Mouse (Mus musculus): Measurements from ENCODE around the gene Hif3a.
A peak's percentile ranks its signal among the peaks of the same experiment; 100 is the strongest.

Hif3a gene

DNA sequence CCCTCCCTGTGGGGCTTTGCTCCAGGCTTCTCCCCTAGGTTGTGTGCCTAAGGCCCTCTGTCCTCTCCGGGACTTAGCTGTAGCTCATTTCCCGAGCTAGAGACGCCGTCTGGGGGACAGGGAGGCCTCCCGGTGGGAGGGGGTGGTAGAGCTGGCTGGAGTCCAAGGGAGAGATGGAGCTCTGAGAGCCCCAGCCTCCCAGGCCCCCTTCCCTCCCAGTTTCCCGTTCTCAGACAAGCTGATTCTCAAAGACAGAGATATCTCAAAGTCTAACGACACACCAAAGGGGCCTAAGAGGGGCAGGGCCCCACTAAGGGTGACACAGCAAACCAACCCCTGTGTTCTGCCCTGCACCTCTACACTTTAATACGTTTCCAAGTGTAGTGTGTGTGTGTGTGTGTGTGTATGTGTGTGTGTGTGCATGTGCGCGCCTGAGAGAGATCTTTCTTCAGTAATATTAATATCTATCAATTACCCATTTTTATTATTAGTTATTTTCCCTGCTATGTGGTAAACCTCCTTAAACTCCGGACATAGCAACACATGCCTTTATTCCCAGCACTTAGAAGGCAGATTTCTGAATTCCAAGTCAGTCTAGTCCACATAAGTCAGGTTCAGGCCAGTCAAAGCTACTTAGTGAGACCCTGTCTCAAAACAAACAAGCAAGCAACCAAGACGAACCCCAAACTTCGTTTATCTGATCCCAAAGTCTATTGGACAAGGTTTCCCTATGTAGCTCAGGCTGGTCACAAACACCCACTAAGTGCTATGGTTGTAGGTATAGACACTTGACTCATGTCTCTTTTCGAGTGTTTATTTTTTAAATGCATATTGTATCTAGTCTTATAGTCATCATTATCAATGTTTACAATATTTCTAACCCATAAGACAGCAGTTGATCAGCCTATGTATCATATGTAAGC is 5.4 kb downstream of the Hif3a start:
- no peak for DNase-seq (ENCODE audit: low spot score)

DNA sequence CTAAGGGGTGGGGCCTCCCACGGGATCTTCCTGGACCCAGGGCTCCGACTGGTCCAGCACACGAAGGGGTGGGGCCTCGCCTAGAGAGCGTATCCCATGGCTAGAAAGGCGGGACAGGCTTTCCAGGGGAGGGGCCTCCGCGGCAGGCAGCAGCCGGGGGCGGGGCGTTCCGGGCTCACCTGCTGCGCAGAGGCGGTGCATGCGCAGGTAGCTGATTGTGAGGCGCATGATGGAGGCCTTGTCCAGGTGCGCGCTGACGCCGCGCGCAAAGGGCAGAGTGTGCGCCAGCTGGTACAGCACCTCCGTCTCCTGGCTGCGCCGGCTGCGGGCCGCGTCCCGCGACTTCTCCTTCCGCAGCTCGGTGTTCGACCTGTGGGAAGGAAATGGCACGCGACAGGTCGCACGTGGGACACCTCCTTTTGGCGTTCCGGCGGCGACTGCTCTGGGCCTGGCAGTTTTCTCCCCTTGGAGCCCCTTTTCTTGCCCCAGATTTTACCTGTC is 6.1 kb downstream of the Hif3a start:
- DNase-seq (ENCODE audit: low spot score): peak; percentile 89

DNA sequence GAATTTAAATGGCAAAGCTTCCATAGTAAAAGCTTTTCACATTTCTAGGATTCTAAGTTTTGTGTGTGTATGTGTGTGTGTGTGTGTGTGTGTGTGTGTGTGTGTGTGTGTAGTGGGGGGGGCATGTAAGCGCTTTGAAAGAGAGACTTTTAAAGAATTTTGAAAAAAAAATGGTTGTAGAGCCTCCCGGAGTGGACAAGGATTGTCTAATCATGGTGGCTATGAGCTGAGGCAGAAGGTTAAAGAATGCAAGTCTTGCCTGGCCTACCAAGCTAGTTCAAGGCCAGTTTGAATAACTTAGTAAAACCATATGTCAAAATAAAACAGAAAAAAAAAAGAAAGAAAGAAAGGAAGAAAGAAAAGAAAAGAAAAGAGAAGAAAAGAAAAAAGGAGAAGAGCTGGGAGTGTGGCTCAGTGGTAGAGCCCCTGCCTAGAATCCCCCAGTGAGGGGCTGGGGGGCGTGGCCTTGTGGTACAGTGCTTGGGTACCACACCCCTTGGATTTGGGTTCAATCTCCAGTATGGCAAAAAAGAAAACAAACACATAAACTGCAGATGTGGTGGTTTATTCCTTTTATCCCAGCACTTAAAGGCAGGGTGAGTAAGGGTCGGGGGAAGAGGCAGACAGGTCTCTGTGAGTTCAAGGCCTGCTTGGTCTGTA is 6.8 kb downstream of the Hif3a start:
- peak; percentile 71 for DNase-seq (ENCODE audit: low spot score)

DNA sequence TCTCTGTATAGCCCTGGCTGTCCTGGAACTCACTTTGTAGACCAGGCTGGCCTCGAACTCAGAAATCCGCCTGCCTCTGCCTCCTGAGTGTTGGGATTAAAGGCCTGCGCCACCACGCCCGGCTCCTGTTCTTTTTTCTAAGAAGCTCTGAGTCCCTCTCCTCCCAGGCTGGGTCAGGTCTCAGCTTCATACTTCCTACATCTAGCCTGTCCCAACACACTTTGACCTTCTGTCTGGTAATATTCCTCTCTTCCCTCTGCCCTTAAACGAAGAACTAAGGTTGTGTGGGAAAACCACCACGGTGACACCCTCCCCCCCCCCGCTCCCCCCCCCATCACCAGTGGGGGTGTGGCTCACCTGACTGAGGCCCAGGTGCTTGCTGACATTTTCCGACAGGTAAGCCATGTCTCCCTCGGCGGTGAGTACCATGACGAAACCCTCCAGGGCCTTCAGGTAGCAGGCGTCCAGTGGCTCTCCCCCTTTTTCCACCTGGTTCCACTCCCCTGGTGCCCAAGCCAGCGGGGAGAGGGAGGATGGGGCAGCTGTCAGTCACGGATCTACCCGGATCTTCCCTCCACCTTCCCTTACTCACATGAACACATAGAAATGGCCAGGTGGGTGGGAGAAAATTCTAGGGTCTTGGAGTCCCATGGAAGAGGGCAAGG is 7.8 kb downstream of the Hif3a start:
- DNase-seq (ENCODE audit: low spot score): no peak

DNA sequence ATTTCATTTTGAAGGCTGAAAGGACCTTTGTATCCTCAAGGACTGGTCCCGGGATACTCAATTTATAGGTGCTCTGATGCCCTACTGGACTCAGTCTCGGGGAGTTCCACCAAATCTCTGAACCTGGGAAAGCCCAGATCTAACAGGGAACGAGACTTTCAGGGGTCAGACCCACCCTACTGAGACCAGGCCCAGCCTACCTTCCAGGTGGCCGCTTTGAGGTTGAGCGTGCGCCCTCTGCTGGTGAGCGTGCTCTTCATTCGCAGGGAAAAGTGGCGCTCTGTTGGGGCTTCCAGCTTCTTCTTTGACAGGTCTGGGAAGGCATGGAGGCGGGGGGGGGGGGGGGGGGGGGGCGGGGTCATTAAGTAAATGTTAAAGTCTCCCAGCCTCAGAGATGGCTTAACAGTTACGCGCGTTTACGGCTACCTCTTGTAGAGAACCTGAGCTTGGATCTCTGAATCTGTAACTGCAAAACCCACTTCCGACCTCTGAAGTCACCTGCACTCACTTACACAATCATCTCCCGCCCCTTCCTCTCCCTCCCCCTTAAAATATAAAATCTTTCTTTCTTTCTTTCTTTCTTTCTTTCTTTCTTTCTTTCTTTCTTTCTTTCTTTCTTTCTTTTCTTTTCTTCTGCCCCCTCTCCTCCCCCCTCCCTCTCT is 11.2 kb downstream of the Hif3a start:
- DNase-seq (ENCODE audit: low spot score): peak; percentile 86

DNA sequence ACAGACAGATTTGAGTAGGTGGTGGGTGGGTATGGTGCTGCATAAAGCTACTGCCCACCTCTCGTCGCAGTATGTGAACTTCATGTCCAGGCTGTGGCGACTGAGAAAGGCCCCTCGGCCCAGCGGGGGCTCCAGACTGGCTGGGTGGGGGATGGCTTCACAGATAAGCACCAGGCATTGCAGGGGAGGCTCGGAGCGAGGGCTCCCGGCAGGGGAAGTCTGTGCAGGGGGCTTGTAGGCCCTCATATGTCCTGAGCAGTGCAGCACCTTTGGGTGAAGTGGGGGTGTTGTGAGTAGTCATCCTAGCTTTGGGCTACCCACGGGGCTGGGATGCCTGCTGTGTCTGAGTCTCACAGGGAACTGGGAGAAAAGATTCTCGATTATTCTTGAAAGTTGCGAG is 11.7 kb downstream of the Hif3a start:
- DNase-seq (ENCODE audit: low spot score): peak; percentile 40

DNA sequence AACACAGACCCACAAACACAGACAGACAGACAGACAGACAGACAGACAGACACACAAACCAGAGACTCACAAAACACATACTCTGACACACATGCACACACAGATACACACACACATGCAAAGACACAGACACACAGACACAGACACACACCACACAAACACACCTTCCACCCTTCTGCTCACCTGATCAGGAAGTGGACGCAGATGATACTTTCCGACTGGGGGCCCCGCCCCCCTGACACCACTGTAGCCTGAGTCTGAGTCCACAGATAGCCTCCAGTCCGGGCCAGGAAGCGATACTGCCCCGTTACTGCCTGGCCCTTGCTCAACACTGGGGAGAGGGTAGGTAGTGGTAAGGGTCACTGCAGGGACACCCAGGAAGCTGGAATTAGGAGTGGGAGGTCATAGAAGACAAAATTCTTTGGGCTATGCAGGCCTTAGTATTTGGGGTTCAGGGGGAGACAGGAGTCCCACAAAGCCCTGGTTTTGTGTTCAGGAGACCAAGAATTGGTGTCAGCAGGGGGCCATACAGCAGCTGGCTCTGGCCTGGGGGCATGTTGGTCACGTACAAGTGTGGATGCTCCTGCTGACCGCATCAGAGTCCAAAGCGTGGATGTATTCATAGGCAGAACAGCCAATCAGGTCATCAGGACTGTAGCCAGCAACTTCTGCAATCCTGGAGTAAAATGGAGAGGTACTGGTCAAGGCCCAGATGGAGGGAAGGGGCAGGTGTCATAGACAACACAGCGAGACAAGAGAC is 13.6 kb downstream of the Hif3a start:
- peak; percentile 39 for DNase-seq (ENCODE audit: low spot score)

DNA sequence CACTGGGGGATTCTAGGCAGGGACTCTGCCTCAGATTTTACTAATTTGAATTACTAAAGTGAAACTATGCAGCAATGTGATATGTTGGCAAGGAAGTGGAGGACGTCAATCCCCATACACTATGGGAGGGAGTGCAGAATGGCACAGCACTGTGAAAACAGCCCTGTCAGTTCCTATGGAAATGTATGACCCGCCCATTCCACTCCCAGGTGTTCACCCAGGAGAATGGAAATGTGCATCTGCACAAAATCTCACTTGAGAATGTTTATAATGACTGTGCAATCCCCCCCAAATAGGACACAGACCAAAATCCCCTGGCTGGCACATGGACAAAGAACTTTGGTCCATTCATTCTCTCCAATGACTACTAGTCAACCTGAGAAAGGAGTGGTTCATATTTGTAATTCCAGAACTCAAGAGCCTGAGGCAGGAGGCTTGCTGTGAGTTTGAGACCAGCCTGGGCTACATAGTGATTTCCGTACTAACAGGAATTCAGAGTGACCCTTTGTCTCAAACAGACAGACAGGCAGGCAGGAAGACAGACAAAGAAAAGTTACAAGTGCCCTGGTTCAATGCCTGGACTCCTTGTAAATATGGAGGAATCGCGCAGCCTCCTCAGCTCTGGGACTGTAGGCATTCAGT is 15.1 kb downstream of the Hif3a start:
- DNase-seq (ENCODE audit: low spot score): peak; percentile 29

DNA sequence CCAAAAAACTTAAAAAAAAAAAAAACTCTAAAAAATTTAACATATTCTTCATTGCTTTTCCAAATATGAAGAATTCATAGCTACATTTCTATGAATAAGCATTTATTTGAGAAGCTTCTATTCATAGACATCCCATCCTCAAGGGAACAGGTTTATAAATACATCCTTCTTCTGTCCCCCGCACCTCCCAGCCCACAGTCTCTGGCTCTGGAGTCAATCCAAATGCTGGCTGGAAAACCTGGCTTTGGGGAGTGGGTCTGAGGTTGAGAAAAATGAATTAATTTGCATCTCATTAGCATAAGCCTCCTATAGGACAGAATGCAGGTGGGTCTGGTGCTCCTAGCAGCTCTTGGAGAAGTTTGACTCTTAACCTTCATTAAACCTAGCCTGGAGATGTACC is 16.5 kb downstream of the Hif3a start:
- peak; percentile 33 for DNase-seq (ENCODE audit: low spot score)

DNA sequence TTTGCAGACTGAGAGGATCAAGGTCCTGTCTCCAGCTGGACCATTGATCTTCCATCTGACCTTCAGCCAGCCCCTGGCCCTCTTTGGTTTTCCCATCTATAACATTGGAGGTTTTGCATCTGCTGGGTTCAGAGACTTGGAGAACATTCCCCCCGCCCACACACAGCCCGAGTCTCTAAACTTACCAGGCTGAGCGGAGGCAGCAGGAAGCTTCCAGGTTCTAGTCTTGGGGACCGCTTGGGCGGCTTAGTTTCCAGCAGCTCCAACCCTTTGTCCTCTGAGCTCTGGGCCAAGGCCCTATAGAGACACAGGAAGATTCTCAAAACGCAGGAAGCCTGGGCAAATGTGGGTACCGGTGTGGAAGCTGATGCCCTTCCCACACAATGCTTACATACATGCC is 22.9 kb downstream of the Hif3a start:
- DNase-seq (ENCODE audit: low spot score): no peak

DNA sequence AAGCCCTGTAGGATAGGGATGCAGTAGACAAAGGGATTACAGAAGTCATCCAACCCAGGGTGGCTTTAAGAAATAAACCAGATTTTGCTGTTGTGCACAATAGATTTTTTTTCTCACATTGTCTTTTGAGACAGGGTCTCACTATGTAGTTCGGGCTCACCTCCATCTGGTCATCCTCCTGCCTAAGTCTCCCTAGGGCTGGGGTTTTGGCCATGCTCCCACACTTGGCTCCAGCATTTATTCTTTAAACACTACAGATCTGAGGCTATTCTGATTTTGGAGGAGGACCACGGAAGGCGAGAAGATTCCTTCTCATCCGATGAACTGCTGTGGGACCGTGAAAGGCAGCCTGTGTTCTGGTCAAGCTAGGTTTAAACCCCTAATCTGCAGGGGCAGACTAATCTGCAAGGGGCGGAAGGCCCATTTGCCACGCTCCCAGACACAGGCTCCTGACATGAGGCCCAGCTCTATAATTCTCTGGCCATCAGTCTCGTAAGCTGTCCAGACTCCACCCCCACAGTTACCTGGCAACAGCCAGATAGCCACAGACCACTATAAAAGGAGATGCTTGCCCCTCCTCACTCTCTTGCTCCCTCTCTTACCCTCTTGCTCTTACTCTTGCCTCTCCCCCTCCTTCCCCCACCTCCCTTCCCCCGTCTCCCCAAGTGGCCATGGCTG is 24.1 kb downstream of the Hif3a start:
- no peak for DNase-seq (ENCODE audit: low spot score)

DNA sequence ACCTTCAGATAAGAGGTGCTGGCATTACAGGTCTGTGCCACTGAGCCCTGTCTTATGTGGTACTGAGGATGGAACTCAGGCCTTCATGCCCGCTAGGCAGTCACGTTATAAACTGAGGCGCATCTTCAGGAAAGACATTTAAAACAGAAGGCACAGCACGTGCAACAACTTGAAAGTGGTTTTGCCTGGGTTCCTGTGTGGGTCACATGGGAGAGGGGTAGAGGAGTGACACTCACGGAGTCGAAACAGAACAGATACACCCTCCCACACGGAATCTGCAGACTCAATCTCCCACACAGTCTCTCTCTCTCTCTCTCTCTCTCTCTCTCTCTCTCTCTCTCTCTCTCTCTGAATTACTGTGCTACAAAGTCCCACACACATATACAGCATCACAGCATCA is 32.0 kb downstream of the Hif3a start:
- DNase-seq (ENCODE audit: low spot score): no peak

DNA sequence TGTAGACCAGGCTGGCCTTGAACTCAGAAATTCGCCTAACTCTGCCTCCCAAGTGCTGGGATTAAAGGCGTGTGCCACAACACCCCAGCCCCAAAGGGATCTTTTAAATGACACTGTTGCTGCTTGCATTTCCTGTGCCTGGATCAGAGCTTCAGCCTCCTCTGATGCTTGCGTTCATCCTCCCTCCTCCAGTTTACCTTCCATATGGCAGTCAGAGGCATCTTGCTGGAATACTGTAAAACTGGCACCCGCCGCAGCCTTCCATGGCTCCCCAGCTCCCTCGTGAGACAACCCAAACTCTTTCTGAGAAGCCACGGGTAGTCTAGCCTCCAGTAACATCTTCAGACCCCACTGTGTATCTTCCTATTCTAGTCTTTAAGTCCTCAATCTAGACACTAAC is 33.3 kb downstream of the Hif3a start:
- no peak for DNase-seq (ENCODE audit: low spot score)

DNA sequence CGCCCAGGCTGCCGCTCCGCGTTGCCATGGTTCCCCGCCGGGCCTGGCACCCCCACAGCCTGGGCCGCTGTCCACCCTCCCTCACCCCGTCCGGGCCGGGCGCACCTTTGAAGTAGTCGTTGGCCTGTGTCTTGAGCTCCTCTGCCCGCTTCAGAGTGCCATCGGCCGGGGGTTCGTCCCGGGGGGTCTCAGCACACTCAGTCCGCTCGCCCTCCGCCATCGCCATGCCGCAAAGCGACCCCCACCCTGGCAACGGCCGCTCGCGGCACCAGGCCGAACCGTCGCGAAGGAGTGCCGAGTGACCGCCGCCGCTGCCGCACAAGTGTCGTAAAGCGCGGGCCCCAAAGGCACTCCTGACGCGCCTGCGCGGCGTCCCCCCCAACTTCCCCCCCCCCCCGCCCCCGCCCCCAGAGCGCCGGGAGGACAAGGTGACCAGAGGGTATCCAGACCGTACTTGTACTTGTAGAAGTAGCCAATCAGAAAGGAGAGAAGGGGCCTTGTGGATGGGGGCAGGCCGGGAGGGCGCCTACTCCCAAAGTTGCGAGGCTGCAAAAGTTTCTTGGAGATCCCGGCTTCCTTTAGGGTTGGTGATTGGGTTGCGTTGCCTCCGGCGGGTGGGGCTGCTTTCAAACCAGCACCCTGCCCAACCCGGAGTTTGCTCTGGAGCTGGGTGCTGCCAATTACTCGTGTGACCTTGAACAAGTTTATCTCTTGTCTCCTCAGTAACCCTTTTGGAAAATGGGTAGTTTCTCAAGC is 34.5 kb downstream of the Hif3a start, which contains the start of gene Ppp5c:
Gene Ppp5c (minus strand): TSS at position 337 of the 756 bp plus-strand sequence.
- peak; percentile 93 for DNase-seq (ENCODE audit: low spot score)

DNA sequence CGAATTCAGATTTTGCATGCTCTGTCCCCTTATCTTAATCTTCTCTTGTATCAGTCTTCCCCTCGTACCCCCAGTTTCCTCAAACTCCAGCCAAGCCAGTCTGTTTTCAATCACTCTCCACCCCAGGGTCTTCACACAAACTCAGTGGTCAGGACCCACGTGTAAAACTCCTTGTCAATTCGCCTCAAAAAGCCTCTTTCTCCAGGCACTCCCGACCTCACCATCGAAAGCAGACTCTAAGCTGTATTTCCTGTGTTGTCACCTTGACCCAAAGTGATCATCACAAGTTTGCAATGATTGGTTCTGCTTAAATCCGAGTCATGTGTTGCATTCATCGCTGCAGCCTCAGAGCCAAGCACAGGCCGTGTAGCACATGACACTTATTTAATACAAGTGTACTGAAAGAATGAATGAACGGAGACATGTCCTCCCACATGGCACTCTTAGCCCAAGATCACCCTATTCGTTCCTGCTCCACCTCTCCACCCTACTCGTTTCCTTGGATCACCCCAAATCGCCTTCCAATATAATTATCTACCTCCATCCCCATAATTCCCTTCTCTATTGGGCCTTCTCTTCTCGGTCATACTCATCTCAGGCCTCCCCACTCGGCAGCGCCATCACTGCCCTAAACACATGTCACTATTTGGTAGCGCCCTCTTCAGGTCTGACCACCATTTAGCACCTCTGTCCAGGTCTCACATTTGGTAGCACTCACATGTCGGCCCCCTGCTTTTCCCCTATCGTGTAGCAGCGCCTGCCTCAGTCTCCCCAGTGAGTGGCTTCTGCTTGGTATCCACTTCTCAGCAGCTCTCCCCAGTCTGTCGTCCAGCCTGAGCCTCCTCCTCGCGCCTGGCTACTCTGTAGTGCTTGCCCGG is 35.3 kb downstream of the Hif3a start:
- DNase-seq (ENCODE audit: low spot score): no peak

DNA sequence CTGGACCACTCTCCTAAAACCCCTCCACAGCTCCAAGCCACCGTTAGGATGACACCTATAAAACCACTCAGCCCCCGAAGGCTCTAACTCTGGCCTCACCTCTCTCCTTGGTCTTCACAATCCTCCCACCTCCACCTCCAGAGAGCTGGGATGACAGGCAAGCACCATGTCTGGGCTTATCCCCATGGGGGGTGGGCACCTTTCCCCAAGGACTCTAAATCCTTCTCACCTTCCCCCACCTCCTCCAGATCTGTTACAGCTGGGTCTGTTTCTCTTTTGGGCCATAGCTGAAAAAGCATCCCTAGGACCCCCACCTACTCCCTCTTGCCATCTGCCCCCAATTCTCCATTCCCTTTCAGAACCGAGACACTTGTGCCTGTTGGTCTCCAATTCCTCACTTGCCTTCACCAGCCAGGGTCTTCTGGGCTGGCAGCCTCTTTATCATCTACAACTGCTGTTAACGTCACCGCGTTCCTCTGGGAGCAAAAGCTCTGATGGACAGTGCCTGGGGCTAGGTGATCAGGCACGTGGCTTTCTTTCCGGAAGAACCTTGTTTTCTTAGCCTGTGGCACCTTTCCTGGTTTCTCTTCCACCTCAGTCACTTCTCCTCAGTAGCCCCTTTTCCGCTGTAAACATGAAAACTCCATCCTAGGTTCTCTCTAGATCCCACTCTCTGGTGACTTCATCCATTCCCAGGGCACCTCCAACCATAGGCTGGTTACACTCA is 36.2 kb downstream of the Hif3a start:
- DNase-seq (ENCODE audit: low spot score): no peak

DNA sequence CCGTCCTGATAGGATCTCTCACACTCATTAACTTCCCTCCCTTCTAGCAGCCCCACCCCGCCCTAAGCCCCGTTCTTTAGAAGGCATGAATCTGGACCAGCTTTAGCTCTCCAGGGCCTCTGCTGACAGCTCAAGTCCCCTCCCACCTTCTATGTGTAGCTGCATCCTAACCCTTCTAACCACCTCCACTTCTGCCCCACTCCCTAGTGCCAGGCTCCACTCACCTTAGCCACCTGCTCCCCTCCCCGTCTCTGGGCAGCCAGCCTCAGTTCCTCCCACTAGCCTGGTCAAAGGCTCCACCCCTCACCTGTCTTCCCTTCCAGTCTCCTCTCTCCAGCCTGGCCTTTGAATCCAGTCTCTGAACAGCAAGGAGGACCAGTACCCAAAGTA is 36.7 kb downstream of the Hif3a start:
- no peak for DNase-seq (ENCODE audit: low spot score)

Measured in testis, postnatal 10 days (tissue).